Mouse (Mus musculus) natural killer cell, adult 2 months (primary cell): ENCODE data around the gene Trpd52l3.

Experiments
- DNase-seq, 2 experiments: peaks; one replicate each; pipeline ENCODE4 v3.0.0; 2022; ENCODE audit warnings: low spot score in 2 of 2

The Trpd52l3 gene

GRCm38 (mm10) chr19:30029894-30030635 is 26.5 kb downstream of the Trpd52l3 start, which contains the start of gene Uhrf2:
Gene Uhrf2 (plus strand): TSS chr19:30030513.
- peak; percentile 94 to 97 for DNase-seq

- DNase-seq: no peak
Observed at GRCm38 (mm10) chr19:30030636-30031467, 27.3 kb downstream of the Trpd52l3 start.

- DNase-seq: peak in 1 of 2 experiments; percentile 8
Observed at GRCm38 (mm10) chr19:30031468-30031931, 27.9 kb downstream of the Trpd52l3 start.

GRCm38 (mm10) chr19:30032206-30032605 is 28.6 kb downstream of the Trpd52l3 start:
- DNase-seq: no peak

GRCm38 (mm10) chr19:30035361-30035760 is 31.8 kb downstream of the Trpd52l3 start:
- DNase-seq: no peak

GRCm38 (mm10) chr19:30043691-30044090 is 40.1 kb downstream of the Trpd52l3 start:
- DNase-seq: peak in 1 of 2 experiments; percentile 2

- DNase-seq: no peak
Observed at GRCm38 (mm10) chr19:30044630-30045029, 41.0 kb downstream of the Trpd52l3 start.

- DNase-seq: peak in 1 of 2 experiments; percentile 35
Observed at GRCm38 (mm10) chr19:30045857-30046256, 42.3 kb downstream of the Trpd52l3 start.

GRCm38 (mm10) chr19:30050584-30050983 is 47.0 kb downstream of the Trpd52l3 start:
- DNase-seq: no peak

GRCm38 (mm10) chr19:30051479-30051878 is 47.9 kb downstream of the Trpd52l3 start:
- no peak for DNase-seq

- no peak for DNase-seq
Observed at GRCm38 (mm10) chr19:30054218-30054617, 50.6 kb downstream of the Trpd52l3 start.
